Mouse (Mus musculus) MEL (cell line): Measurements from ENCODE around the gene Cnpy3.

ENCODE experiments used
- CTCF ChIP-seq, 3 experiments: IDR thresholded peaks in 2 of 3; conservative IDR thresholded peaks in 1 of 3; 2 replicates each; pipeline ENCODE4 v1.5.1; 2011 to 2012; ENCODE audit warnings: low read length in 3 of 3, low read depth in 2 of 3, mild to moderate bottlenecking in 2 of 3, improper control_type of control experiment in 1 of 3, inconsistent platforms in 1 of 3, mixed read lengths in 1 of 3, moderate library complexity in 1 of 3; ENCODE audit not compliant: control insufficient read depth in 1 of 3, insufficient read depth in 1 of 3, poor library complexity in 1 of 3, severe bottlenecking in 1 of 3
- EP300 ChIP-seq, 2 experiments: IDR thresholded peaks; 2 replicates each; pipeline ENCODE4 v1.6.1; 2011; ENCODE audit warnings: improper control_type of control experiment in 2 of 2, low read length in 2 of 2, low read depth in 1 of 2, mild to moderate bottlenecking in 1 of 2
- MAX ChIP-seq: IDR thresholded peaks from 2 replicates; pipeline ENCODE4 v1.6.1; 2011; ENCODE audit warnings: low read length, improper control_type of control experiment
- POLR2A ChIP-seq, 2 experiments: IDR thresholded peaks; 2 replicates each; pipeline ENCODE4 v1.6.1; 2011 to 2012; ENCODE audit warnings: low read length in 2 of 2, mild to moderate bottlenecking in 2 of 2, control low read depth in 1 of 2, improper control_type of control experiment in 1 of 2, low read depth in 1 of 2, moderate library complexity in 1 of 2; ENCODE audit not compliant: control insufficient read depth in 1 of 2, insufficient read depth in 1 of 2, poor library complexity in 1 of 2
- RCOR1 ChIP-seq: IDR thresholded peaks from 2 replicates; pipeline ENCODE4 v1.6.1; 2012; ENCODE audit warnings: low read depth, mild to moderate bottlenecking, inconsistent platforms, low read length, improper control_type of control experiment
- TBP ChIP-seq: IDR thresholded peaks from 2 replicates; pipeline ENCODE4 v1.8.0; 2011; ENCODE audit warnings: low read depth, low read length, improper control_type of control experiment

DNA sequence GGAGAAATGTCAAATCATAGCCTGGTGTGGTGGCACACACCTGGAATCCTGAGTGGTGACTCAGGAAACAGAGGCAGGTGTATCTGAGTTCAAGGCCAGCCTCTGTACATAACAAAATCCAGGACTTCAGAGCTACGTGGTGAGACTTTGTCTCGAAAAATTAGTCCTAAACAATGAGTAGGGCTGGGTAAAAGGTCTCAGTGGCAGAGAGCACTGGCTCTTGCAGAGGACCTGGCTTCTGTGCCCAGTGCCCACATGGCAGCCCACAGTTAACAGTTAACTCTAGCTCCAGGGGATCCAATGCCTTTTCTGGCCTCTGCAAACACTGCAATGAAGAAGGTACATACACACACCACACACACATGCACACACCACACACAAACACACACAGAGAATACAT is 4.2 kb downstream of the Cnpy3 start:
- TF ChIP-seq CTCF (IDR thresholded peaks at IDR 0.05 in 2 of 3, conservative IDR thresholded peaks at IDR 0.05 in 1 of 3; ENCODE audit: control insufficient read depth in 1 of 3, insufficient read depth in 1 of 3, low read depth in 2 of 3, low read length in 3 of 3, poor library complexity in 1 of 3, severe bottlenecking in 1 of 3) (no peak), RCOR1 (no peak), TBP (no peak), EP300 (IDR thresholded peaks at IDR 0.05; ENCODE audit: low read depth in 1 of 2, low read length in 2 of 2) (no peak), MAX (no peak), POLR2A (IDR thresholded peaks at IDR 0.05; ENCODE audit: control insufficient read depth in 1 of 2, insufficient read depth in 1 of 2, low read depth in 1 of 2, low read length in 2 of 2, poor library complexity in 1 of 2) (no peak)
